Mouse (Mus musculus) heart, postnatal 10 days (tissue): Measurements from ENCODE around the gene Pcnx. TPM values are rescaled to one million over a fixed set of nuclear protein-coding genes. Genes with fewer than 3 reads are reported as not detected.

Experiments used
- DNase-seq, 2 experiments: peaks; one replicate each; pipeline ENCODE4 v3.0.0; 2021
- intact Hi-C: fragments of 180-260 bp; cut with DNase I; formaldehyde crosslinking; loops from one replicate; pipeline ENCODE4 v1.15.1; 2025
- total RNA-seq, 2 experiments: library from RNA; stranded (reverse); gene quantifications; 2 replicates each; pipeline ENCODE4 v1.2.3; 2021

The Pcnx gene
- total RNA-seq, 2 experiments from 2014 or later, result 79.2 to 79.6 TPM

DNA sequence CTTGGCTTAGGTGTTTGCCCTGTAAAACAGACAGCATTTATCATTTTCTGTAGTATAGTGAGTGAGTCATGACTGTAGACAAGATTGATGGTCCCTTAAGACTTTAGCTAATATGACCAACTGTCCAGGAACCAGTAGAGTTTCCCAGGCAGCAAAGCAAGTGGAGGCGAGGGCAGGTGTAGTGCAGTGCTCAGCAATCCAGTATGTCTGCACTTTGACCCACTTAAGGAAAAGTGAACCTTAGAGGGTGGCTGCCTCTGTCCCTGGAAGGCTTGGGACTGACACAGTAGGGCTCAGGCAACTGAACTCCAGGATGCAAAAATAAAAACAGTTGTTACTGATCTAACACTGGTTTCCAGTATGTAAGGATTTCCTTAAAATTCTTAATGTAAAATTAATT is 32.1 kb downstream of the Pcnx start:
- intact Hi-C loops, result no loop called here

DNA sequence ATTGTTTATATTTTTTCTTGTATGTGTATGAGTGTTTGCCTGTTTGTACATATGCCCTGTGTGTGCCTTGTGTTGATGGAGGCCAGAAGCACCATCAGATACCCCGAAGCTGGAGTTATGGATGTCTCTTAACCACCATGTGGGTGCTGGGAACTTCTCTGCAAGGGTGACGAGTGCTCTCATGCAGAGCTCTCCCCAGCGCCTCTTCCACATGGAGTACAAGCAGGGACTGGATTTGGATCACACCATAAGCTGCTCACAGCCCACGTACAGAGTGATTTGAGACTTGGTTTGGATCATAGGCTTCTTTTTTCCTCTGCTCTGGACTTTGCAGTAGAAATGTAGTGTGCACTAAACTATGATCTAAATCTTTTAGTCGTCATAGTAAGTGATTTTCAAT is 34.5 kb downstream of the Pcnx start:
- no peak for DNase-seq
- intact Hi-C loops, result no loop called here

More for the DNA sequence above, 32.1 kb downstream of the Pcnx start:
- no peak for DNase-seq

DNA sequence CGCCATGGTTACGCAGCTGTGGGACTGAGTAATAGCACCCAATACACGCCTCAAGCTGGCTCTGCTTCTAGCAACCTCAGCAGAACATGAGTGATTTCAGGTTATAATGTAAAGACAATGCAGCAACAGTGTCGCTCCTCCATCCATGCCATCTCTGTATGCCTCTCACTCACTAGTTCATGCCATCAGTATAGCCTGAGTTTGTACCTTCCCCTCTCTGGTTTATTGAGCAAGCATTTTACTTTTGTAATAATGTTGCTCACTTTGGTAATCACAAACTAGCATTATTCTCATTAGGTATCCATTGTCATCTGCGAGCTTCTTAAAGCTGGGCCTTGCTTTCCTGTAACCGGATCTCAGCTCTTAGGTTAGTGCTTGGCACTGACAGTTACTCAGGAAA is 36.2 kb downstream of the Pcnx start:
- DNase-seq, result no peak
- intact Hi-C loops, result no loop called here

DNA sequence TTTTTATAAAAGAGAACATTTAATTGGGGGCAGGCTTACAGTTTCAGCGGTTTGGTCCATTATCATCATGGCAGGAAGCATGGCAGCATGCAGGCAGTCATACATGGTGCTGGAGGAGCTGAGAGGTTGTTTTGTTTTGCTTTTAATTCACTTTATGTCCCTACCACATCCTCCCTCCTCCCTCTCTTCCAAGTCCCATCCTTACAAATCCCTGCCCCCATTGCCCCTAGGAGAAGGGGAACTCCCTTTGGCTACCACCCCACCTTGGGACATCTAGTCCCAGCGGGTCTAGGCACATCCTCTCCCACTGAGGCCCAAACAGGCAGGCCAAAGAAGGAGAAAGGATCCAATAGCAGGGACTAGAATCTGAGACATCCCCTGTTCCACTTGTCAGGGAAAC is 44.6 kb downstream of the Pcnx start:
- no peak for DNase-seq
- intact Hi-C loops, result no loop called here

DNA sequence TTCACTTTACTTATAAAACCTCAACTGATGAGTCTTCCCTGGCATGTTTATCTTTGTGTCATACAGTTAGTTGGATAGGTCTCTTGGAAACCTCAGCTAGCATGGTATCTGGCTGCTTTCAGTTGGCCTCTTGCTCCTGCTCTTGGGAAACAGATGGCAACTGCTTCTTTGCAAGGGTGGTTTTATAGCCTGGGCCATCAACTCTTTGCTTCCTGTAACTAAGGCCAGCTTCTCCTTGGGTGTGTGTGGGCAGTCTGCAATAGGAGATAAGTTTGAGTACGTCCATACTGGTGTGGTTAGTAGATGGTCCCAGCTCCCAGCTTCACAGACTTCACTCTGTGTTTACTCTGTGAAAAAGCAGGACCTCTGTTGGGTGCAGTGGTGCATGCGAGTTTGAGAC is 46.0 kb downstream of the Pcnx start:
- DNase-seq, result no peak
- intact Hi-C loops, result no loop called here

DNA sequence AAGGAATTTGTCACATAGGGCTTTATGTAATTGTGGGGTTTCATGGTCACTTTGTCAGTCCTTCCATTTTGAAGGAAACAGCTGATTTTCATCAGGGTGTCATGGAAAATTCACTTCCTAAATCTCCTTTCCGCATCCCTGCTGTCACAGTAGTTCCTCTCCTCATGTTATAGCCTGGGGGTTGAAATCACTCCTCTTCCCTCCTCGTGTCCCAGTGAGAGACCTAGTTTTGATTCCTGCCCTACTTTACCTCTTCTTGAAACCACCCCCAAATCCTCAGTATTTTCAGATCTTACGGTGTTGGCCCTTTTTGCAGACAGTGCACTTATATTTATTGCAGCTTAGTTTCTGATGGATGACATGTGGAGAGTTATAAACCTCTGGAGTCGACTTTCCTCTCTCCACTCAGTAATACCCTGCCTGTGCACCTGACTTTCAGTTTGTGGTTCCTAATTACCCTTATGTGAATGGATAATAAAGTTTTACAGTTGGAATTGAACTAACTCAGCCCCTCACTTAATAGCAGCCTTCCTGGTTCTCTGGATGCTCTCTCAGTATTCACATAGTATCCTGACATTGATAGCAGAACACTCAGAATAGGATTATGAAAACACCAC is 48.0 kb downstream of the Pcnx start:
- intact Hi-C loops, result no loop called here
- DNase-seq, result no peak

DNA sequence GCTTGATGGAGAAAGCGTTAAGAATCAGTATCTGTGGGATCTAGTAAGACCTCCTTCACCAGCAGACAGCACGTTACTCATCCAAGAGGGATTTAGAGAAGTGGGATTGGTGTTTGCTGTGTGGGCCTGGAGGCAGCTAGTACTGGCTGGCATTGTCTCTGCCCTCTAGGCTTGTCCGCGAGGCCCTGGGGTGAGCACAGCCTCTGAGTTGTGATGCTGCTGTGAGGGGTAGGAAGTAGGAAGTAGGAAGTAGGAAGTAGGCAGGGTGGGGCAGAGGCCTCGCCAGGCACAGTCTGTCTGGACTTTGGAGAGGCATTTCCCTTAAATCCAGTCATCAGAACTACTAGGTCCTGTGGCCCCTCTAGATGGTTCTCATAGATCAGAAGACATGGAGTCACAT is 50.6 kb downstream of the Pcnx start:
- intact Hi-C loops, result no loop called here

DNA sequence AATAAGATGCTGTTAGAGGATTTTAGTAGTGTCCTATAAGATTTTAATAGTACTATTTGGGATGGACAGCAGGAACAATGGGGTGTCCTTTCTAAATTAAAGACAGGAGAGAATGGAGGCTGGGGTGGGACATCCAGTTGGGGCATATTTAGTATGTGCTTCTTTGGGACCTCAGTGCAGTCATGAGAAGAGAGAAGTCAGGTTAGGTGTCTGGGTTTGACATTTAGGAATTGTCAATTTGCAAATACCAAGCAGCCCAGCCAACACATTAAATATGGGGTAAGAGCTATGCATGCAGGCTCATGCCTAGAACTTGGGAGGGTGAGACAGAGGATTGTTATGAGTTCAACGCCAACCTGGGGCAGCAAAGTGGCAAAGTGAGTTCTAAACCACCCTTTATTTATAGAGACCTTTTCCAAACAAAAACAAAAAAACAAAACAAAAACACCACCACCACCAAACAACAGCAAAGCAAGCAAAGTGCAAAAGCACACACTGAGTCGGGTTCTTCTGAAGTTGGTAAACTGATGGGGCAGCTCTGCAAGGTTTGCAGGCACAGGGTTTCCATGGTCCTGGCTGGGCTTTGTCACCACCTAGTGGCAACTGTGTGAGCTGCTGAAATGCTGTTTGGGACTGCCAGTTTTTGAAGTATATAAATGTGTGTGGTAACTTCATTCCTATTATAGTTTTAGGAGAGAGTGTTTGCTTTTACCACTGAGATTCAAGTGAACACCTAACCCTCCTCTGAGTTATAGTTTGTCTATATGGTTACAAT is 55.5 kb downstream of the Pcnx start:
- intact Hi-C loops, result loop anchor here (1.0 to 5.0 kb wide), 3 partner anchors 56 to 298 kb away; no protein-coding TSS in a partner anchor
- peak; percentile 84 to 86 for DNase-seq

More for the DNA sequence above, 50.6 kb downstream of the Pcnx start:
- no peak for DNase-seq

DNA sequence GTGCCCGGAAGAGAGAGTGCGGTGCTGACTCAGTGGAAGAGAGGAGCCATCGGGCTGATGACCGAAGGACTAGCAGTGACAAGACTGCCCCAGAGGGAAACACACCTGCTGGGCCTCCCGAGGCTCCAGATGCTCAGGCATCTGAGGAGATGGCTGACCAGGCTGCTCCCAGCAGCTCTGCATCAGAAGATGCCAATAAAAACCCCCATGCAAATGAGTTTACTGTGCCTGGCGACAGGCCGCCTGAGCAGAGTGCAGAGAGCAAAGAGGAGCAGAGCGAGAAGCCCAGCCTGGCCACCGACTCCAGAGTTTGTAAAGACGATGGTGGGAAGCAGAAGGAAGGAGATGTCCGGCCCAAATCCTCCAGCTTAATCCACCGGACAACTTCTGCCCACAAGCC is 58.5 kb downstream of the Pcnx start:
- intact Hi-C loops, result loop anchor here (5.0 kb wide), 1 partner anchor 301 kb away; no protein-coding TSS in a partner anchor
- DNase-seq, result no peak

DNA sequence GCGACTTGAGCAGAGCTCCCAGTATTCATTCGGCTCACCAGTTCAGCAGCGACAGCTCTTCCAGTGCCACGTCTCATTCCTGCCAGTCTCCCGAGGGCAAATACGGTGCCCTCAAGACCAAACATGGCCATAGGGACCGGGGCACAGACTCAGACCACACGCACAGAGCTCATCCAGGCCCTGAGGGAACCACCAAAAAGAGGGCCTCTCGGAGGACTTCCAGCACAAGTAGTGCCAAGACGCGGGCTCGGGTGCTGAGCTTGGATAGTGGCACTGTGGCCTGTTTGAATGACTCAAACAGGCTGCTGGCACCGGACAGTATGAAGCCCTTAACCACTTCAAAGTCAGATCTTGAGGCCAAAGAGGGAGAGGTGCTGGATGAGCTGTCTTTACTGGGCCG is 59.1 kb downstream of the Pcnx start:
- intact Hi-C loops, result loop anchor here (5.0 kb wide), 1 partner anchor 302 kb away; no protein-coding TSS in a partner anchor

DNA sequence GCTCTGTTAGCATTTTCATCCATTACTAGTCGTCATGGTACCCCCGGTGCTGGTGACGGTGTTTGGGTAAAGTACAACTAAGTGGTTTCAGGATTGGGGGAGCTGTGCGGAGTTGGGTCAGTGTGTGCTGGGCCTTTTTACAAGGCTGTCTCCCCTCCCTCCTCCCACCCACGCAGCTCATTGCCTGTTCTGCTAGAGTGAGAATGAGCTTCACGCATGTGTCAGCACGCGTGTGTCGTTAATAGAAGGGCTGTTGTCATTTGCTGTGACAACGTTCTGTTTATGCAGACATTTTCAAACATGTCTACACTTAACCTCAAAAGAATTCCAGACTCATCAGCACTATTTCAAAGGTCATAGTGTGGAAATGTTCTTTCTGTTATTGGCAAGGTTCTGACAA is 60.2 kb downstream of the Pcnx start:
- intact Hi-C loops, result no loop called here

More for the DNA sequence above, 59.1 kb downstream of the Pcnx start:
- no peak for DNase-seq

DNA sequence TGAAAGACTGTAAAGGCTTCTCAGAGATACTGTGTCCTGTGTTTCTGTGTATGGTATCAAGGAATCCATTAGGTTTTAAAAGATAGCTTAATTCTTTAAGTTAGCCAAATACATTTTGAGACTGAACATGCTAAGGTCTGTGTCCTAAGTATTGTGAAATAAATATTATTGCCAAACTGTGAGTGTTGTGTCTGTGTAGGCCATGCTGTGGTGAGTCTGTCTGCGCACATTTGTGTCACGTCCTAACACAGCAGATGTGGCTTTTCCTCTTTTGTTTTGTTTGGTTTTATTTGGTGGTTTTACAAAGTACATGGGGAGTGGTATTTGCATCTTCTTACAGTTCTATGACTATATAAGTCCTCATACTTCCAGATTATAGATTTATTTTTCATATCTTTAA is 60.8 kb downstream of the Pcnx start:
- DNase-seq, result no peak
- intact Hi-C loops, result no loop called here

More for the DNA sequence above, 60.2 kb downstream of the Pcnx start:
- no peak for DNase-seq

DNA sequence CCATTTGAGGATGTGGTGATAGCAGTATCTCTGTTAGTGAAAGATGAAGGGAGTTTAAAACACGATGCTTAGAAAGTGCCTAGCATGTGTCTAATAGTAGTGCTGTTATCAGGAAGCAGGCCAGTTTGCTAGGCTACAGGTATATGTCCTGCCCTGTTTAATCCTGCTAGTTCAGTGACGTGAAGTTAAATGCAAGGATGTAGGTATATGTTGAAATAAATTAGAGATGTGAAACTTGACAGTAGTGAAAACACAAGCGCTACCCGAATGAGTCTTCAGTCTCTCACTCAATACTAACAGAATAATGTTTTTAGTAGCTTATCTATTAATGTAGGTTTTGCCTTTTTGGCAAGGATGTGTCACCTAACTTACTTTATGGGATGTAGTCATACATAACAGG is 62.0 kb downstream of the Pcnx start:
- intact Hi-C loops, result no loop called here
- no peak for DNase-seq

DNA sequence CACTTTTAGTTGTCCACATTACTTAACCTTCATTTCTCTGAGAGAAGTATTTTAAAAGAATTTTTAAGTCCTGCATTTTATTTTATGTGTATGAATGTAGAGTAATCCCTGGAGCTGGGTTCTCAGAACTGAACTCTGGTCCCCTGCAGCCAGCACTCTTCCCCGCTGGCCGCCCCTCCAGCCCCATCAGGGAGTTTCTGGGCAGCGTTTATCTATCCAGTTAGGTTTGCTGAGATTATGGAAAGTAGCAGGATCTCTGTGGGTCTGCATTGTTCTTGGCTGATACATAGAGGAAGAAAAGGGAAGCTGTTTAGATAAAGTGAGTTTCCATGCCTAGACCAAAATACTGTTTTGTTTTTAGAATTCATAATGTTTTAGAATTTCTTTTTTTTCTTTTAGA is 63.0 kb downstream of the Pcnx start:
- intact Hi-C loops, result no loop called here
- no peak for DNase-seq

DNA sequence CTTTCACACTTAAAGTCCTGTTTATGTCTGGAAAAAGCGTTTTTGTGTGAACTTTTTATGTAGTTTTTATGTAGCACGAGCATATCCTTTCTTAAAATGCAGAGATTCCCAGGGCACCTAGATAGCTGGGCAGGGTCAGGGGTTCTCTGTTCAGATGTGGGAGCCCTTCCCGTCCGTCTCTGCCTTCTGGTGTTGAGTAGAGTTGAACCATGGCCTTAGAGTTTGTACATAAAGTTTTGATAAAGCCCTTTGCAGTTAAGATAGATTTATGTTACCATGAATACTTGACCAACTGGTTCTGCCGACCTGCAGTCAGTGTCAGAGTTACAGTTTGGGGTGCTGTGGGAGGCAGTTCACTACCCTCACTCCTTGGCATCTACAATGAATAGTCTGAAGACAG is 67.3 kb downstream of the Pcnx start:
- no peak for DNase-seq
- intact Hi-C loops, result no loop called here

DNA sequence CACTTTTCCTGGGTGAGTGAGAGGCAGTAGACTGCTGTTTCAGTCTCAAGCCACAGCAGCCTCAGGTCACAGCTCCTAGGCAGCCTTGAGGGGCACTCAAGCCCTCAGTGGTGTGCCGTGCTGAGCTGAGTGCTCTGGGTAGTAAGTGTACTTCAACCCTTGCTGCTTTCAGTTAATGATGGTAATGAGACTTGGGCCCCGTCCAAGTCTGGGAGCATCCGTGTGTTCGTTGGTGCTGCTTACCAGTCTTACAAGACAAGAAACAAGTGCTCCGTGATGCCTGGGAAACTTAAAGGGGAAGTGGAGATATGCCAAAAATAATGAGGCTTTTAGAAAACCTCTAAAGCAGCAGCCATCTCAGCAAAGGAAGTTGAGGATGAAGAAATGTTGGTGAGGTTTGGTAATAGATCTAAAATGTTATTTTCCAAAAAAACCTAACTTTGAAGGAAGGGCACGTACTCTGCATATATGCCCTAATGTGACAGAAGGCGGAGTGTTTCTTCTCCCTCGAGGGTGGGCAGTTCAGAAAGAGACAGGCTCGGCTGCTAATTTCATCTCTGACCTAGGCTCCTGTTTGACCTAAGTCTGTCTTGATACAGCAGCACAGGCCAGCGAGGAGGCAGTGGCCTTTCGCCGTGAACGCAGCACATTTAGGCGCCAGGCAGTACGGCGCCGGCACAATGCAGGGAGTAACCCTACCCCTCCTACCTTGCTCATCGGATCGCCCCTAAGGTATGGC is 68.0 kb downstream of the Pcnx start:
- no peak for DNase-seq
- intact Hi-C loops, result no loop called here

DNA sequence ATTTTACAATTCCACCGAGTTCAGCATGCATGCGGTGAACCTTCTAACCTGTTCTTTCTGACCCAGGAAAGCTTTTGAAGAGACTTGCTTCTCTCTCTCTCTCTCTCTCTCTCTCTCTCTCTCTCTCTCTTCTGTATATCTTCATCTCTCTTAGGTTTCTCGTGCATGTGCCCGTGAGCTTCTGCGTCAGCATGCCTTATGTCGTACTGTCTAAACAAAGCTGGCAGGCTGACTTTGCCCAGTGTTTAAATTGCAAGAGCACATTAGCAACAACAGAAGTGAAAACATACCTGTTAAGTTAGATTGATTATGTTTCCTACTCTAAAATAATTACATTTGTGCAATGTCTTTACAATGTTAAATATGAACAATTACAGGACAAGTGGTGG is 68.6 kb downstream of the Pcnx start:
- intact Hi-C loops, result no loop called here
- DNase-seq, result no peak

DNA sequence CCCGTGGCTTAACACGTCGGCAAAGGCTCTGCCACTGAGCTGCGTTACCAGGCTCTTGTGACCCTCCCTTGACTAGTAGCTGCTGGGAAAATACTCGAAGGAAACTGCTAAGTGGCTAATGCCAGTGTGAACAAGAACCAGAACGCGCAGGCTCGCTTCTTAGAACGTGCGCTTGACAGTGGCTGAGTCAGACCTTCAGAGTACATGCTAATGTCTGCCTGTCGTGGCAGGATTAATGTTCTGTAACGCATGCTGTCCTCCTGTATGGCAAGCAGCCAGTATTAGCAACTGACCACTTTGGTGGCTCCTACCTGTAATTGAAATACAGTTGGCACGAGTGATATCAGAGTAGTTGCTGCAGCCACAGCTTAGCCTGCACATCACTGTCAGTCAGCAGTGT is 72.2 kb downstream of the Pcnx start:
- intact Hi-C loops, result no loop called here
- DNase-seq, result peak in 1 of 2 experiments; percentile 15

DNA sequence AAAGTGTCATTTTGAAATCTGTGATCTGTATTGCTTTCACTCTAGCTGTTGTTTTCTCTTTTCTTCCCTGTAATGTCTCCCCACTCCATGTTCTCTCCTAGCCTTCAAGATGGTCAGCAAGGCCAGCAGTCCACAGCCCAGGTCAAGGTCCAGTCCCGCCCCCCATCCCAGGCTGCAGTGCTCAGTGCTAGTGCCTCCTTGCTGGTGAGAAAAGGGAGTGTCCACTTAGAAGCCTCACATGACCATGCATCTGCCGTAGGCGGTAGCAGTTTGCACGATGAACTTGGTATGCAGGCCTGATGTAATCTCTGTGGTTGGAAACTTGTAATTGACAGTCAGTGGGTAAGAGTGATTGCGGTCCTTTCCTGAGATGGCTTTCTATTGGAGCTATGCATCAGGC is 73.6 kb downstream of the Pcnx start:
- intact Hi-C loops, result no loop called here
- no peak for DNase-seq

DNA sequence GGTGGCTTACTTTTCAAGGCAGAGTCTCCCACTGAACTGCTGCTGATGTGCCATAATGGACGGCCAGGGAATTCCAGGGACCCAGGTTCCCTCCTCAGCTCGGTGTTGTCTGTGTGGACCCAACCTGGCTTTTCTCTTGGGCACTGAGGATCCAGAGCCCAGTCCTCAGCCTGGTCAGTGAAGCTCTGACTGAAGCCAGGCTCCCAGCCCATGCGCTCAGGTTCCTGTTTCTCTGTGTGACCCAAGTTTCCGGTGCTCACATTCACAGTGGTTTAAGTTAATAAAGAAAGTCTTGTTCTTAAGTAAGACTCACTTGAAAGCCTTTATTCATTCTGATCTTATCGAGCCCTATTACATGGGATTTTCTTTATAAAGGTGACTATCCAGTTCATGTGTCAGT is 74.7 kb downstream of the Pcnx start:
- no peak for DNase-seq
- intact Hi-C loops, result no loop called here

DNA sequence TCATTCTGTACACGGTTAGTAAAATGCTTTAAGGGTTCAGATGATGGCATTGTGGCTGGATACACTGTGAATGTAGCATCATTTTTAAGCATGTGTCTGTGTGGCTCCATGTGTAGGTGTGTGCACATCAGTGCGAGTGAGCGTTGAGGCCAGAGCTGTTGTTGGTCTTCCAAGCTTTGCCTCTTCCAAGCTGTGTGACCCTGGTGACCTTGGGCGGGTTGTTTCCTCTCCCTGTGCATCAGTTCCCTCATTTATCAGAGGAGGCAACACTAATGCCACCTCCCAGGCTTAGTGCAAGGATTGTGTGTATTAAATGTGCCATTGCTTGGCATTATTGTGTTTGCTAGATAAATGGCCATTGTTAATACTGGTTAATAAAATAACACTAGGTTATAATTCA is 76.2 kb downstream of the Pcnx start:
- intact Hi-C loops, result no loop called here
- no peak for DNase-seq

DNA sequence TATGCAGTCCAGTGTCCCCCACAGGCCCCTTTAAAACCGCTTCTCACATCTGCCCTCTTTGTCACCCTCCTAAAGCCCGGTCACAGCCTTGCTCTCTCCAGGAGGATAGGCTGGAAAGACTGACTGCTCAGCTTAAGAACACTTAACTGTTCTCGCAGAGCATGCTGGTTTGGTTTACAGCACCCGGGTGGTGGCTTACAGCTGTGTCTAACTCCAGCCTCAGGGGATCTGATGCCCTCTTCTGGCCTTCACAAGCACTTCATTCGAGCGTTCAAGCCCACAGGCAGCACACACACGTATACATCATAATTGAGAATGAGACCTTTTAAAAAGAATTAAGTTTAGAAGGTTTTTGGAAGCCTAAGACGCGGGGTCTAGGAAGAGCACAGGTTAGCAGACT is 81.4 kb downstream of the Pcnx start:
- intact Hi-C loops, result no loop called here
- no peak for DNase-seq
